14 mouse cellular contexts compared by ENCODE assay signal in genomic region chr12:53587249-53587648, GRCm38 (mm10).
DNase-seq lines count a peak whose midpoint lies in the region; ATAC-seq lines count a peak whose summit lies in the region.
"Had no signal": no experiment of that assay in that cellular context is flagged by ENCODE, and none has a peak within 500 bp of the region (broad histone marks: within the 10 kb centered on the region; RNA-seq: fewer than 3 reads in every experiment).

No protein-coding gene starts in this region.

- no peak for DNase-seq in forebrain, embryonic 11.5 days (ENCODE audit: low spot score)
- no peak for DNase-seq in forebrain, embryonic 10.5 days (ENCODE audit: extremely low spot score, low spot score)
- no peak for DNase-seq in hindbrain, embryonic 11.5 days (ENCODE audit: low spot score)
- DNase-seq in hindbrain, embryonic 10.5 days (ENCODE audit: low spot score): no peak
- no peak for DNase-seq in c-Kit-positive CD71-positive TER-119-positive erythroid progenitor cells, embryonic 14.5 days (ENCODE audit: low spot score)
- no peak for DNase-seq in spleen, adult 18-20 months
- DNase-seq: thymus, postnatal 36 days had no signal

- H3K9ac ChIP-seq in forebrain, embryonic 11.5 days (ENCODE audit: low read length): no peak overlapping the region
- H3K9ac ChIP-seq in hindbrain, embryonic 11.5 days (ENCODE audit: low read depth, low read length): no peak overlapping the region
- no peak overlapping the region for H3K9ac ChIP-seq in hindbrain, embryonic 12.5 days
- no peak overlapping the region for H3K9ac ChIP-seq in midbrain, embryonic 15.5 days
- H3K9ac ChIP-seq: embryonic facial prominence, embryonic 13.5 days; limb, embryonic 15.5 days had no signal

- H3K4me3 ChIP-seq in forebrain, embryonic 11.5 days (ENCODE audit: low read depth, low read length): no peak overlapping the region
- no peak overlapping the region for H3K4me3 ChIP-seq in forebrain, embryonic 10.5 days
- no peak overlapping the region for H3K4me3 ChIP-seq in hindbrain, embryonic 11.5 days (ENCODE audit: low read depth, low read length)
- no peak overlapping the region for H3K4me3 ChIP-seq in hindbrain, embryonic 10.5 days
- no peak overlapping the region for H3K4me3 ChIP-seq in hindbrain, embryonic 12.5 days
- H3K4me3 ChIP-seq in midbrain, embryonic 15.5 days: no peak overlapping the region
- H3K4me3 ChIP-seq: embryonic facial prominence, embryonic 13.5 days; limb, embryonic 15.5 days; megakaryocyte, embryonic 14.5 days had no signal

- H3K4me1 ChIP-seq in forebrain, embryonic 11.5 days (replicated peaks; ENCODE audit: control insufficient read depth, insufficient read depth, low read length): peaks cover 9% of the 10 kb centered on the region; the same call in 1 of the 2 replicates
- peaks cover 33% of the 10 kb centered on the region for H3K4me1 ChIP-seq in forebrain, embryonic 10.5 days
- no peaks in the 10 kb centered on the region; the same call in 1 of the 2 replicates for H3K4me1 ChIP-seq in hindbrain, embryonic 11.5 days (replicated peaks; ENCODE audit: control insufficient read depth, insufficient read depth, low read length)
- H3K4me1 ChIP-seq in hindbrain, embryonic 10.5 days (replicated peaks): peaks cover 24% of the 10 kb centered on the region
- H3K4me1 ChIP-seq in hindbrain, embryonic 12.5 days: peaks cover 26% of the 10 kb centered on the region
- H3K4me1 ChIP-seq in midbrain, embryonic 15.5 days: peaks cover 28% of the 10 kb centered on the region
- H3K4me1 ChIP-seq: megakaryocyte, embryonic 14.5 days had no signal

- H3K27me3 ChIP-seq in forebrain, embryonic 11.5 days (ENCODE audit: control insufficient read depth, insufficient read depth, low read length): no peaks in the 10 kb centered on the region
- H3K27me3 ChIP-seq in forebrain, embryonic 10.5 days (ENCODE audit: poor library complexity, severe bottlenecking): no peaks in the 10 kb centered on the region
- no peaks in the 10 kb centered on the region for H3K27me3 ChIP-seq in hindbrain, embryonic 11.5 days (ENCODE audit: control insufficient read depth, insufficient read depth, low read length)
- no peaks in the 10 kb centered on the region for H3K27me3 ChIP-seq in hindbrain, embryonic 10.5 days (ENCODE audit: insufficient read depth, poor library complexity, severe bottlenecking)
- H3K27me3 ChIP-seq in hindbrain, embryonic 12.5 days: no peaks in the 10 kb centered on the region
- no peaks in the 10 kb centered on the region for H3K27me3 ChIP-seq in midbrain, embryonic 15.5 days (replicated peaks)
- H3K27me3 ChIP-seq: embryonic facial prominence, embryonic 13.5 days; limb, embryonic 15.5 days; megakaryocyte, embryonic 14.5 days had no signal

- H3K9me3 ChIP-seq in forebrain, embryonic 11.5 days (ENCODE audit: control insufficient read depth, low read length): no peaks in the 10 kb centered on the region
- H3K9me3 ChIP-seq in forebrain, embryonic 10.5 days: no peaks in the 10 kb centered on the region
- no peaks in the 10 kb centered on the region for H3K9me3 ChIP-seq in hindbrain, embryonic 11.5 days (ENCODE audit: control insufficient read depth, low read length)
- H3K9me3 ChIP-seq in hindbrain, embryonic 10.5 days: no peaks in the 10 kb centered on the region
- H3K9me3 ChIP-seq in hindbrain, embryonic 12.5 days (replicated peaks): no peaks in the 10 kb centered on the region
- no peaks in the 10 kb centered on the region for H3K9me3 ChIP-seq in midbrain, embryonic 15.5 days
- H3K9me3 ChIP-seq: embryonic facial prominence, embryonic 13.5 days; limb, embryonic 15.5 days; megakaryocyte, embryonic 14.5 days had no signal

- no peaks in the 10 kb centered on the region for H3K36me3 ChIP-seq in forebrain, embryonic 11.5 days (ENCODE audit: control insufficient read depth, insufficient read depth, low read length)
- H3K36me3 ChIP-seq in forebrain, embryonic 10.5 days (replicated peaks): no peaks in the 10 kb centered on the region
- no peaks in the 10 kb centered on the region for H3K36me3 ChIP-seq in hindbrain, embryonic 11.5 days (ENCODE audit: control insufficient read depth, insufficient read depth, low read length)
- no peaks in the 10 kb centered on the region for H3K36me3 ChIP-seq in hindbrain, embryonic 10.5 days
- no peaks in the 10 kb centered on the region for H3K36me3 ChIP-seq in hindbrain, embryonic 12.5 days
- H3K36me3 ChIP-seq in midbrain, embryonic 15.5 days (replicated peaks): no peaks in the 10 kb centered on the region
- H3K36me3 ChIP-seq: embryonic facial prominence, embryonic 13.5 days; G1E; limb, embryonic 15.5 days had no signal

- WGBS in forebrain, embryonic 11.5 days: 73% methylated on average over 5 of the region's 5 CpGs
- WGBS in forebrain, embryonic 10.5 days: 84% methylated on average over 5 of the region's 5 CpGs
- 83% methylated on average over 5 of the region's 5 CpGs for WGBS in hindbrain, embryonic 11.5 days
- 84% methylated on average over 5 of the region's 5 CpGs for WGBS in hindbrain, embryonic 10.5 days
- 72% methylated on average over 5 of the region's 5 CpGs for WGBS in hindbrain, embryonic 12.5 days
- 61% methylated on average over 5 of the region's 5 CpGs for WGBS in midbrain, embryonic 15.5 days

- ATAC-seq in forebrain, embryonic 11.5 days (replicated peaks; ENCODE audit: low FRiP score): no peak
- ATAC-seq in hindbrain, embryonic 11.5 days (ENCODE audit: low FRiP score): no peak
- peak; percentile 39 for ATAC-seq in hindbrain, embryonic 12.5 days (ENCODE audit: low FRiP score)
- ATAC-seq in midbrain, embryonic 15.5 days (replicated peaks): peak; percentile 21; the same call in 1 of the 2 replicates
- ATAC-seq: CD4-positive, CD25-positive, alpha-beta regulatory T cell, adult 4 months had no signal

- H3K27ac ChIP-seq in forebrain, embryonic 11.5 days (ENCODE audit: low read depth, low read length): peak overlapping the region; percentile 4; the same call in 1 of the 2 replicates
- H3K27ac ChIP-seq in forebrain, embryonic 10.5 days: no peak overlapping the region
- 0 out of 2 replicates have a peak overlapping the region, but pooled peaks have one; percentile 33 for H3K27ac ChIP-seq in hindbrain, embryonic 11.5 days (ENCODE audit: low read depth, low read length)
- no peak overlapping the region for H3K27ac ChIP-seq in hindbrain, embryonic 10.5 days
- peak overlapping the region; percentile 70 for H3K27ac ChIP-seq in hindbrain, embryonic 12.5 days
- H3K27ac ChIP-seq in midbrain, embryonic 15.5 days: peak overlapping the region; percentile 18; the same call in 1 of the 2 replicates
- H3K27ac ChIP-seq: embryonic facial prominence, embryonic 13.5 days; limb, embryonic 15.5 days had no signal

- no peak overlapping the region for H3K4me2 ChIP-seq in forebrain, embryonic 11.5 days (ENCODE audit: low read depth, low read length, severe bottlenecking)
- H3K4me2 ChIP-seq in hindbrain, embryonic 11.5 days (replicated peaks; ENCODE audit: low read depth, low read length): no peak overlapping the region
- H3K4me2 ChIP-seq in hindbrain, embryonic 12.5 days (replicated peaks): no peak overlapping the region
- H3K4me2 ChIP-seq in midbrain, embryonic 15.5 days: no peak overlapping the region
- H3K4me2 ChIP-seq: embryonic facial prominence, embryonic 13.5 days; limb, embryonic 15.5 days had no signal

Comparison
In these comparisons a context has a peak if more than half of its experiments do, and no peak if none do; other contexts are left out.
1. ATAC-seq: peak in hindbrain, embryonic 12.5 days (single experiment) and midbrain, embryonic 15.5 days (single experiment); none in forebrain, embryonic 11.5 days (single experiment) and hindbrain, embryonic 11.5 days (single experiment).
2. H3K27ac ChIP-seq: peak in forebrain, embryonic 11.5 days (single experiment), hindbrain, embryonic 11.5 days (single experiment), hindbrain, embryonic 12.5 days (single experiment) and midbrain, embryonic 15.5 days (single experiment); none in forebrain, embryonic 10.5 days (single experiment) and hindbrain, embryonic 10.5 days (single experiment).